Mouse (Mus musculus): ENCODE measurements around the gene Fam168b.

The Fam168b gene

GRCm38 (mm10) chr1:34842887-34843618 lies at the start of gene Fam168b:
Gene Fam168b (minus strand): TSS chr1:34843065.
- peak; percentile 63 for DNase-seq (ENCODE audit: low read depth, low spot score)

GRCm38 (mm10) chr1:34892466-34892865 lies 49.6 kb upstream of the Fam168b start:
- no peak for DNase-seq (ENCODE audit: low read depth, low spot score)

- DNase-seq (ENCODE audit: low read depth, low spot score) = no peak
Observed at GRCm38 (mm10) chr1:34891559-34892289, 48.9 kb upstream of the Fam168b start.

- DNase-seq (ENCODE audit: low read depth, low spot score) = no peak
Observed at GRCm38 (mm10) chr1:34883776-34884175, 40.9 kb upstream of the Fam168b start.

- DNase-seq (ENCODE audit: low read depth, low spot score) = no peak
Observed at GRCm38 (mm10) chr1:34879611-34880010, 36.7 kb upstream of the Fam168b start.

- no peak for DNase-seq (ENCODE audit: low read depth, low spot score)
Observed at GRCm38 (mm10) chr1:34873551-34873950, 30.7 kb upstream of the Fam168b start.

- DNase-seq (ENCODE audit: low read depth, low spot score) = no peak
Observed at GRCm38 (mm10) chr1:34871170-34871569, 28.3 kb upstream of the Fam168b start.

- DNase-seq (ENCODE audit: low read depth, low spot score) = no peak
Observed at GRCm38 (mm10) chr1:34869231-34869630, 26.4 kb upstream of the Fam168b start.

GRCm38 (mm10) chr1:34868391-34868790 lies 25.5 kb upstream of the Fam168b start:
- no peak for DNase-seq (ENCODE audit: low read depth, low spot score)

GRCm38 (mm10) chr1:34867574-34867955 lies 24.7 kb upstream of the Fam168b start:
- DNase-seq (ENCODE audit: low read depth, low spot score) = no peak

- DNase-seq (ENCODE audit: low read depth, low spot score) = peak; percentile 75
Observed at GRCm38 (mm10) chr1:34866815-34867573, 24.1 kb upstream of the Fam168b start.

GRCm38 (mm10) chr1:34865866-34866265 lies 23.0 kb upstream of the Fam168b start:
- no peak for DNase-seq (ENCODE audit: low read depth, low spot score)

GRCm38 (mm10) chr1:34864243-34864642 lies 21.4 kb upstream of the Fam168b start:
- DNase-seq (ENCODE audit: low read depth, low spot score) = no peak

GRCm38 (mm10) chr1:34863323-34863722 lies 20.5 kb upstream of the Fam168b start:
- DNase-seq (ENCODE audit: low read depth, low spot score) = no peak

GRCm38 (mm10) chr1:34862877-34863276 lies 20.0 kb upstream of the Fam168b start:
- DNase-seq (ENCODE audit: low read depth, low spot score) = no peak

GRCm38 (mm10) chr1:34860205-34860604 lies 17.3 kb upstream of the Fam168b start:
- no peak for DNase-seq (ENCODE audit: low read depth, low spot score)

GRCm38 (mm10) chr1:34859761-34860160 lies 16.9 kb upstream of the Fam168b start:
- no peak for DNase-seq (ENCODE audit: low read depth, low spot score)

GRCm38 (mm10) chr1:34858671-34859070 lies 15.8 kb upstream of the Fam168b start:
- no peak for DNase-seq (ENCODE audit: low read depth, low spot score)

- DNase-seq (ENCODE audit: low read depth, low spot score) = no peak
Observed at GRCm38 (mm10) chr1:34855056-34855739, 12.3 kb upstream of the Fam168b start.

- DNase-seq (ENCODE audit: low read depth, low spot score) = no peak
Observed at GRCm38 (mm10) chr1:34853786-34854185, 10.9 kb upstream of the Fam168b start.

GRCm38 (mm10) chr1:34852116-34852878 lies 9.4 kb upstream of the Fam168b start:
- DNase-seq (ENCODE audit: low read depth, low spot score) = no peak

Measured in telencephalon, adult 2 months (tissue).